In genomic region chr2:143656968-143657367, GRCm38 (mm10) we compare ENCODE assay signal across 13 mouse cellular contexts.
DNase-seq lines count a peak whose midpoint lies in the region; ATAC-seq and TF ChIP-seq lines count a peak whose summit lies in the region.
"Had no signal": no experiment of that assay in that cellular context is flagged by ENCODE, and none has a peak within 500 bp of the region (broad histone marks: within the 10 kb centered on the region; RNA-seq: fewer than 3 reads in every experiment).

No protein-coding gene starts in this region.

- H3K9ac ChIP-seq in hindbrain, embryonic 15.5 days, result no peak overlapping the region
- H3K9ac ChIP-seq: intestine, embryonic 15.5 days; liver, embryonic 13.5 days; stomach, embryonic 15.5 days had no signal

- no peak overlapping the region for H3K27ac ChIP-seq in hindbrain, embryonic 15.5 days (replicated peaks)
- H3K27ac ChIP-seq: intestine, embryonic 15.5 days; liver, embryonic 13.5 days; macrophage; stomach, embryonic 15.5 days had no signal

- 35% methylated on average over 4 of the region's 4 CpGs for whole genome bisulfite sequencing in hindbrain, embryonic 15.5 days

- no peaks in the 10 kb centered on the region; the same call in 1 of the 2 replicates for H3K4me1 ChIP-seq in hindbrain, embryonic 15.5 days (replicated peaks)
- H3K4me1 ChIP-seq: intestine, embryonic 15.5 days; liver, embryonic 13.5 days; stomach, embryonic 15.5 days had no signal

- H3K27me3 ChIP-seq in hindbrain, embryonic 15.5 days, result no peaks in the 10 kb centered on the region
- no peaks in the 10 kb centered on the region for H3K27me3 ChIP-seq in myocyte (ENCODE audit: control insufficient read depth, insufficient read depth, insufficient read length)
- H3K27me3 ChIP-seq: intestine, embryonic 15.5 days; liver, embryonic 13.5 days; stomach, embryonic 15.5 days had no signal

- TF ChIP-seq POLR2A in myocyte (IDR thresholded peaks at IDR 0.05; ENCODE audit: insufficient read length, low read depth), result no peak

- DNase-seq in frontal cortex, postnatal 10 days (ENCODE audit: low spot score in 2 of 2), result no peak
- peak; percentile 54 for DNase-seq in cerebellum, adult 11-12 months
- DNase-seq in thymus, postnatal 10 days (ENCODE audit: low spot score in 2 of 2), result no peak
- DNase-seq: adrenal gland, postnatal 25 days; kidney, postnatal 36 days; liver, embryonic 13.5 days had no signal

- H3K36me3 ChIP-seq in hindbrain, embryonic 15.5 days, result no peaks in the 10 kb centered on the region
- H3K36me3 ChIP-seq in myocyte (ENCODE audit: control insufficient read depth, insufficient read depth), result no peaks in the 10 kb centered on the region
- H3K36me3 ChIP-seq: intestine, embryonic 15.5 days; liver, embryonic 13.5 days; stomach, embryonic 15.5 days had no signal

- no peaks in the 10 kb centered on the region for H3K79me2 ChIP-seq in myocyte (ENCODE audit: control insufficient read depth, insufficient read depth)

- ATAC-seq in frontal cortex, adult (ENCODE audit: low TSS enrichment), result peak; percentile 31; the same call in 1 of the 2 replicates
- peak; percentile 61; the same call in 1 of the 2 replicates for ATAC-seq in hindbrain, embryonic 15.5 days (ENCODE audit: low FRiP score, low read depth)
- ATAC-seq in activated CD4-positive, CD25-positive, alpha-beta regulatory T cell, adult 4 months, result no peak
- ATAC-seq: intestine, embryonic 15.5 days had no signal

- H3K4me3 ChIP-seq in hindbrain, embryonic 15.5 days, result no peak overlapping the region
- no peak overlapping the region for H3K4me3 ChIP-seq in myocyte
- H3K4me3 ChIP-seq: intestine, embryonic 15.5 days; liver, embryonic 13.5 days; stomach, embryonic 15.5 days had no signal

- no peaks in the 10 kb centered on the region for H3K9me3 ChIP-seq in hindbrain, embryonic 15.5 days
- H3K9me3 ChIP-seq: intestine, embryonic 15.5 days; liver, embryonic 13.5 days; stomach, embryonic 15.5 days had no signal

- H3K4me2 ChIP-seq in hindbrain, embryonic 15.5 days, result no peak overlapping the region
- no peak overlapping the region for H3K4me2 ChIP-seq in myocyte (ENCODE audit: low read depth)
- H3K4me2 ChIP-seq: intestine, embryonic 15.5 days; liver, embryonic 13.5 days; stomach, embryonic 15.5 days had no signal

- H3ac ChIP-seq in myocyte (ENCODE audit: control insufficient read depth, insufficient read length), result no peak overlapping the region

TF ChIP-seq in myocyte, 11 proteins besides CTCF, POLR2A, EP300 and RAD21:
- no peak for TF ChIP-seq MAX (IDR thresholded peaks at IDR 0.05; ENCODE audit: low read depth)
- TF ChIP-seq MYOD1 (IDR thresholded peaks at IDR 0.05; ENCODE audit: control insufficient read depth in 1 of 3, insufficient read length in 2 of 3, low read depth in 2 of 3), result peak in 2 of 3 experiments; percentile 92 to 95
